Mouse (Mus musculus): ENCODE results near the gene Psmg3.

DNA sequence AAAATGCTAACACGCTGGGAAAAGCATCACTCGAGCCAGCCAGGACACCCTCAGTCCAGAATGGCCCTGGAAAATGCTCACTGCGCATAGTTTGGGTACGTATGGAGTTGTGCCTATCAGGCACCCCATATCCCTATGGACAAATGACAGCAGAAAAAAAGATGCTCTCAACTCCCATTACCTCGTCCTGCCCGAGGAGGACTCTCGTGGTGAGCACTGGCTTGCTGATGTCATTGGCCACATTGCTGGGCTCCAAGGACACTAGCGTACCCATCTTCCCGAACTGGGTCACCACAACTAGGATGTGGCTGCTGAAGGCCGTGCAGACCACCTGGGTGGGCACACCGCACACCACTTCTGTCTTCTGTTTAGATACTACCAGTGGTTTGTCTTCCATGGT is 738 bp downstream of the Psmg3 start:
- TF ChIP-seq CTCF (conservative IDR thresholded peaks at IDR 0.05; ENCODE audit: low read length) (no peak), NANOG (IDR thresholded peaks at IDR 0.05; ENCODE audit: borderline replicate concordance, low read length) (no peak), POU5F1 (IDR thresholded peaks at IDR 0.05; ENCODE audit: borderline replicate concordance, low read length) (no peak)

Measured in E14TG2a.4 (cell line).